Mouse (Mus musculus): ENCODE measurements around the gene Mapk8ip3. TPM values are rescaled to one million over a fixed set of nuclear protein-coding genes. Genes with fewer than 3 reads are reported as not detected.

Mapk8ip3 gene
- 237 TPM for total RNA-seq (2023)

GRCm38 (mm10) chr17:24936259-24937237, at the start of gene Mapk8ip3:
Gene Mapk8ip3 (minus strand): TSS chr17:24936977.

DNA sequence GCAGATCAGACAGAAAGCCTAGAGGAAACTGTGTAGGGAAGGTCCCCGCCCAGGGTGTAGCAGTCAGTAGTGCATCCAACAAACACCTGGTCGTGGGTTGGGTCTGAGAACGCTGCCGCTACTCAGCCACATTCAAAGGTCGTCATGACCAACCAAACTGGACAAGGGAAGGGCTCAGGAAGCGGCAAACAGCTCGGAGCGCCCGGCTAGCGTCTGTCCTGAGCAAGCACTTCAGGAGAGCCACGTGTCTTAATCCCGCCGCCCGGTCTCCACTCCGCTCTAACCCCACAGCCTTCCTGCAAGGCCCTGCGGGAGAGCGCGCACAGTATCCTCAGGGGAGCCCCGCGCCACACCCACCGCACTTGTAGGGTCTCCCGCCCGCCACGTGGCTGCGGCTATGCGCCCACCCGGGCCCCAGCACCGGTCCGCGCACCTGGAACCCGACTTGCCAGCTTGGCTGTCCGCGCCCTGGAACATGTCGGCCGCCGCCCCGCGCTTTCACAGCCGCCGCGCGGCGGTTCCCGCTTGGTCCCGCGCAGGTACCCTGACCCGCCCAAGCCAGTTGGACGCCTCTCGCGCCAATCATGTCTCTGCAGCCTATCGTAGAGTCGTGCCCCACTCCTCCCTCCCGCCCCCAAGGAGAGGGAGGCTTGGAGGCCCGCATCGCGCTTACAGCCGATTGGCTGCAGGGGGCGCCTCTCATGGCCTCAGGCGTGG, 23.5 kb upstream of the Mapk8ip3 start, which contains the start of gene Jpt2:
TSS of gene Jpt2 (minus strand) at position 555 of the 717 bp plus-strand sequence.

GRCm38 (mm10) chr17:24896241-24896992, 40.4 kb downstream of the Mapk8ip3 start, which contains the start of gene Nme3:
Gene Nme3 (plus strand): TSS chr17:24896500.

GRCm38 (mm10) chr17:24894995-24895547, 41.7 kb downstream of the Mapk8ip3 start, which contains the start of the genes Eme2 and Mrps34:
Gene Eme2 (minus strand): TSS chr17:24895087.
Gene Mrps34 (plus strand): TSS chr17:24895116.

DNA sequence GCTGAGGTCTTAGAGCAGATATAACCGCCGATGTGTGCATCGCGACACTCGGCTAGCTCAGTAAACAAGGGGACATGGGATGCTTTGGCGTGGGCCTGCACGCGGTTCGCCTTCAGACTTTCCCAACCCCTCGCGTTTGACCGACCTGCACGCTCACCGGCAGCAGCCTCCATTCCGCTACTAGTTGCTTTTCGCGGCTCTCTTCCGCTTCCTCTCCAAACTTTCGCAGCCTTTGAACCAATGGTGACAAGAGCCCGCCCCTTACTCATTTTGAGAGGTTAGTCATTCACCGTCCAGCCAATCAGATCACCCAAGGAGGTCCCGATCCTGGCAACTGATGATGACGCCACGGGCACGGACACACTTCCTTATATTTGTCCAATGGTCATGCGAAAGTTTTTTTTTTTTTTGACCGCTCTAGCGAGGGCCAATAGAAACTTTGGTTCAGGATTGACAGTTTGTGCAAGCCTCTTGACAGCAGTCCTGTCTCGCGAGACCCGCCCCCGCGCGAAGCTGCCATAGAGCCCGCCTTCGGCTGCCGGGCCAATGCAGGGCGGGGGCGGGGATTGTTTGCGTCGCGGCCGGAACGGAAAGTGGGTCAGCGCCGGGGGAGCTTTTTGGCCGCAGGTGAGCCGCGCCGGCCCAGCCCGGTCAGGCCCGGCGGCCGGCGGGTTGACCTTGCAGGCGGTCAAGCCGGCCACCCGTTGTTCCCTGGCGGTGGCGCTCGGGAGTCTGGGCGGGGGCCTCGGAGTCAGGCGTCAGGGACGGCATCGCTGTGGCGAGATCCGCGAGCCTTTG, 50.4 kb downstream of the Mapk8ip3 start, which contains the start of the genes Nubp2 and Spsb3:
TSS of gene Nubp2 (minus strand) at position 216 of the 798 bp plus-strand sequence.
TSS of gene Spsb3 (plus strand) at position 510 of the 798 bp plus-strand sequence.

GRCm38 (mm10) chr17:24865776-24866175, 71.0 kb downstream of the Mapk8ip3 start, which contains the start of gene Igfals:
Gene Igfals (plus strand): TSS chr17:24865997.

GRCm38 (mm10) chr17:24850065-24850772, 86.6 kb downstream of the Mapk8ip3 start, which contains the start of gene Fahd1:
Gene Fahd1 (minus strand): TSS chr17:24850364.

Other genes starting within 250 kb of the Mapk8ip3 start
- gene Syngr3, start 247.0 kb downstream of the Mapk8ip3 start, total RNA-seq (2023): not detected
- gene Gfer, start 240.8 kb downstream of the Mapk8ip3 start, total RNA-seq (2023): 19.5 TPM
- gene Noxo1, start 240.7 kb downstream of the Mapk8ip3 start, total RNA-seq (2023): 3.9 TPM
- gene Tbl3, start 229.3 kb downstream of the Mapk8ip3 start, total RNA-seq (2023): 24.9 TPM
- gene Rnf151, start 218.9 kb downstream of the Mapk8ip3 start, total RNA-seq (2023): not detected
- 1,499 TPM for gene Rps2, start 218.9 kb downstream of the Mapk8ip3 start, total RNA-seq (2023)
- 70.6 TPM for gene Ndufb10, start 212.5 kb downstream of the Mapk8ip3 start, total RNA-seq (2023)
- not detected for gene Rpl3l, start 209.2 kb downstream of the Mapk8ip3 start, total RNA-seq (2023)
- 37.8 TPM for gene Msrb1, start 200.3 kb downstream of the Mapk8ip3 start, total RNA-seq (2023)
- not detected for gene Hs3st6, start 184.0 kb downstream of the Mapk8ip3 start, total RNA-seq (2023)
- gene Meiob, start 132.7 kb downstream of the Mapk8ip3 start, total RNA-seq (2023): not detected
- gene Hagh, start 96.8 kb downstream of the Mapk8ip3 start, total RNA-seq (2023): 33.2 TPM
- gene Fahd1, start 86.6 kb downstream of the Mapk8ip3 start, total RNA-seq (2023): 2.7 TPM
- gene Igfals, start 71.0 kb downstream of the Mapk8ip3 start, total RNA-seq (2023): not detected
- 52.8 TPM for gene Nubp2, start 50.6 kb downstream of the Mapk8ip3 start, total RNA-seq (2023)
- gene Spsb3, start 50.3 kb downstream of the Mapk8ip3 start, total RNA-seq (2023): 31.2 TPM
- 59.7 TPM for gene Eme2, start 41.9 kb downstream of the Mapk8ip3 start, total RNA-seq (2023)
- 45.5 TPM for gene Mrps34, start 41.9 kb downstream of the Mapk8ip3 start, total RNA-seq (2023)
- gene Nme3, start 40.5 kb downstream of the Mapk8ip3 start, total RNA-seq (2023): 26.5 TPM
- gene Jpt2, start 23.7 kb upstream of the Mapk8ip3 start, total RNA-seq (2023): 21.3 TPM
- gene Cramp1l, start 78.8 kb upstream of the Mapk8ip3 start, total RNA-seq (2023): 39.6 TPM
- 28.6 TPM for gene Ift140, start 79.1 kb upstream of the Mapk8ip3 start, total RNA-seq (2023)
- 0.33 TPM for gene Tmem204, start 146.6 kb upstream of the Mapk8ip3 start, total RNA-seq (2023)
- 32.6 TPM for gene Telo2, start 179.0 kb upstream of the Mapk8ip3 start, total RNA-seq (2023)
- not detected for gene Ptx4, start 183.8 kb upstream of the Mapk8ip3 start, total RNA-seq (2023)
- gene Clcn7, start 196.4 kb upstream of the Mapk8ip3 start, total RNA-seq (2023): 30.3 TPM
- 0.38 TPM for gene Ccdc154, start 225.5 kb upstream of the Mapk8ip3 start, total RNA-seq (2023)
- gene Gm38655, start 238.5 kb upstream of the Mapk8ip3 start, total RNA-seq (2023): not detected
- gene BC003965, start 247.6 kb upstream of the Mapk8ip3 start, total RNA-seq (2023): 15.1 TPM